Mouse (Mus musculus): ENCODE measurements around the gene H2al3.

GRCm38 (mm10) chrX:9875519-9875918, 26.0 kb downstream of the H2al3 start:
- no peak for TF ChIP-seq CTCF (IDR thresholded peaks at IDR 0.05; ENCODE audit: borderline replicate concordance, insufficient read depth, low read length)
- no peak for TF ChIP-seq POLR2A (IDR thresholded peaks at IDR 0.05; ENCODE audit: low read depth, low read length)

Measured in embryonic fibroblast, embryonic 13.5 days (primary cell).